Mouse (Mus musculus): ENCODE measurements around the gene Cbln1.

GRCm38 (mm10) chr8:87456949-87457348 lies 15.5 kb downstream of the Cbln1 start:
- TF ChIP-seq CTCF (IDR thresholded peaks at IDR 0.05; ENCODE audit: borderline replicate concordance, insufficient read depth, low read length) (no peak), POLR2A (IDR thresholded peaks at IDR 0.05; ENCODE audit: low read depth, low read length) (no peak)

Measured in embryonic fibroblast, embryonic 13.5 days (primary cell).